Mouse (Mus musculus): Measurements from ENCODE around the gene Galk1. TPM values are rescaled to one million over a fixed set of nuclear protein-coding genes. Genes with fewer than 3 reads are reported as not detected.

Gene Galk1
- polyA plus RNA-seq, 1 experiment from 2014 or later: 113 TPM

GRCm38 (mm10) chr11:115975083-115975420 lies 37.5 kb downstream of the Galk1 start:
- no peak overlapping the region for H3K27ac ChIP-seq (replicated peaks; ENCODE audit: low read depth, low read length)

GRCm38 (mm10) chr11:115974309-115975082 lies 38.0 kb downstream of the Galk1 start, which contains the start of gene Itgb4:
Gene Itgb4 (plus strand): TSS chr11:115974709.
- Histone ChIP-seq H3K36me3 (replicated peaks; ENCODE audit: control insufficient read depth, insufficient read depth, low read depth, low read length) (no peaks in the 10 kb centered on the region), H3K4me2 (ENCODE audit: low read depth, low read length) (peak within 1 kb of the TSS; percentile 71), H3K27me3 (ENCODE audit: control insufficient read depth, insufficient read depth, low read length) (peaks cover 29% of the 10 kb centered on the region), H3K4me1 (ENCODE audit: control insufficient read depth, insufficient read depth, low read length) (no peaks in the 10 kb centered on the region; the same call in 1 of the 2 replicates), H3K9me3 (replicated peaks; ENCODE audit: control insufficient read depth, low read length) (no peaks in the 10 kb centered on the region), H3K4me3 (ENCODE audit: low read depth, low read length) (peak within 1 kb of the TSS; percentile 36), H3K9ac (replicated peaks; ENCODE audit: low read length) (peak within 1 kb of the TSS; percentile 37; the same call in 1 of the 2 replicates), H3K27ac (replicated peaks; ENCODE audit: low read depth, low read length) (no peak within 1 kb of the TSS)
- WGBS: 13% methylated on average over 42 of the region's 58 CpGs
- ATAC-seq (replicated peaks; ENCODE audit: insufficient number of reproducible peaks, low FRiP score, low TSS enrichment, low read depth) (no peak), DNase-seq (ENCODE audit: low spot score) (peak; percentile 49)

More at GRCm38 (mm10) chr11:115975083-115975420, 37.5 kb downstream of the Galk1 start:
- DNase-seq (ENCODE audit: low spot score) (no peak), ATAC-seq (replicated peaks; ENCODE audit: insufficient number of reproducible peaks, low FRiP score, low TSS enrichment, low read depth) (no peak)
- peaks cover 29% of the 10 kb centered on the region for H3K27me3 ChIP-seq (ENCODE audit: control insufficient read depth, insufficient read depth, low read length)
- H3K9me3 ChIP-seq (replicated peaks; ENCODE audit: control insufficient read depth, low read length): no peaks in the 10 kb centered on the region
- H3K4me2 ChIP-seq (ENCODE audit: low read depth, low read length): peak overlapping the region; percentile 71
- peak overlapping the region; percentile 19; the same call in 1 of the 2 replicates for H3K9ac ChIP-seq (replicated peaks; ENCODE audit: low read length)
- no peaks in the 10 kb centered on the region for H3K36me3 ChIP-seq (replicated peaks; ENCODE audit: control insufficient read depth, insufficient read depth, low read depth, low read length)
- 2% methylated on average over 18 of the region's 18 CpGs for WGBS
- no peaks in the 10 kb centered on the region; the same call in 1 of the 2 replicates for H3K4me1 ChIP-seq (ENCODE audit: control insufficient read depth, insufficient read depth, low read length)
- H3K4me3 ChIP-seq (ENCODE audit: low read depth, low read length): peak overlapping the region; percentile 36

GRCm38 (mm10) chr11:115971016-115971415 lies 41.5 kb downstream of the Galk1 start:
- no peak overlapping the region for H3K27ac ChIP-seq (replicated peaks; ENCODE audit: low read depth, low read length)
- WGBS: 72% methylated on average over 6 of the region's 6 CpGs
- ATAC-seq (replicated peaks; ENCODE audit: insufficient number of reproducible peaks, low FRiP score, low TSS enrichment, low read depth) (no peak), DNase-seq (ENCODE audit: low spot score) (no peak)
- no peaks in the 10 kb centered on the region; the same call in 1 of the 2 replicates for H3K36me3 ChIP-seq (replicated peaks; ENCODE audit: control insufficient read depth, insufficient read depth, low read depth, low read length)
- H3K9me3 ChIP-seq (replicated peaks; ENCODE audit: control insufficient read depth, low read length): no peaks in the 10 kb centered on the region
- no peaks in the 10 kb centered on the region; the same call in 1 of the 2 replicates for H3K4me1 ChIP-seq (ENCODE audit: control insufficient read depth, insufficient read depth, low read length)
- no peak overlapping the region for H3K4me3 ChIP-seq (ENCODE audit: low read depth, low read length)
- peaks cover 26% of the 10 kb centered on the region for H3K27me3 ChIP-seq (ENCODE audit: control insufficient read depth, insufficient read depth, low read length)
- no peak overlapping the region for H3K9ac ChIP-seq (replicated peaks; ENCODE audit: low read length)
- no peak overlapping the region for H3K4me2 ChIP-seq (ENCODE audit: low read depth, low read length)

- DNase-seq (ENCODE audit: low spot score) (no peak), ATAC-seq (replicated peaks; ENCODE audit: insufficient number of reproducible peaks, low FRiP score, low TSS enrichment, low read depth) (no peak)
- peaks cover 2% of the 10 kb centered on the region for H3K36me3 ChIP-seq (replicated peaks; ENCODE audit: control insufficient read depth, insufficient read depth, low read depth, low read length)
- H3K4me1 ChIP-seq (ENCODE audit: control insufficient read depth, insufficient read depth, low read length): no peaks in the 10 kb centered on the region; the same call in 1 of the 2 replicates
- no peak overlapping the region for H3K4me2 ChIP-seq (ENCODE audit: low read depth, low read length)
- H3K9ac ChIP-seq (replicated peaks; ENCODE audit: low read length): no peak overlapping the region
- H3K9me3 ChIP-seq (replicated peaks; ENCODE audit: control insufficient read depth, low read length): no peaks in the 10 kb centered on the region
- no peak overlapping the region for H3K27ac ChIP-seq (replicated peaks; ENCODE audit: low read depth, low read length)
- peaks cover 17% of the 10 kb centered on the region for H3K27me3 ChIP-seq (ENCODE audit: control insufficient read depth, insufficient read depth, low read length)
- H3K4me3 ChIP-seq (ENCODE audit: low read depth, low read length): no peak overlapping the region
- 55% methylated on average over 15 of the region's 15 CpGs for WGBS
Measured at GRCm38 (mm10) chr11:115970006-115970673, 42.4 kb downstream of the Galk1 start.

- Histone ChIP-seq H3K27ac (replicated peaks; ENCODE audit: low read depth, low read length) (no peak overlapping the region), H3K4me1 (ENCODE audit: control insufficient read depth, insufficient read depth, low read length) (no peaks in the 10 kb centered on the region), H3K9me3 (replicated peaks; ENCODE audit: control insufficient read depth, low read length) (no peaks in the 10 kb centered on the region), H3K4me2 (ENCODE audit: low read depth, low read length) (no peak overlapping the region), H3K27me3 (ENCODE audit: control insufficient read depth, insufficient read depth, low read length) (peaks cover 4% of the 10 kb centered on the region), H3K36me3 (replicated peaks; ENCODE audit: control insufficient read depth, insufficient read depth, low read depth, low read length) (peaks cover 7% of the 10 kb centered on the region), H3K9ac (replicated peaks; ENCODE audit: low read length) (no peak overlapping the region), H3K4me3 (ENCODE audit: low read depth, low read length) (no peak overlapping the region)
- ATAC-seq (replicated peaks; ENCODE audit: insufficient number of reproducible peaks, low FRiP score, low TSS enrichment, low read depth): no peak
- 64% methylated on average over 5 of the region's 5 CpGs for WGBS
- no peak for DNase-seq (ENCODE audit: low spot score)
Measured at GRCm38 (mm10) chr11:115968731-115969405, 43.7 kb downstream of the Galk1 start.

- H3K27me3 ChIP-seq (ENCODE audit: control insufficient read depth, insufficient read depth, low read length): no peaks in the 10 kb centered on the region
- H3K36me3 ChIP-seq (replicated peaks; ENCODE audit: control insufficient read depth, insufficient read depth, low read depth, low read length): peaks cover 12% of the 10 kb centered on the region
- H3K27ac ChIP-seq (replicated peaks; ENCODE audit: low read depth, low read length): no peak overlapping the region
- H3K4me1 ChIP-seq (ENCODE audit: control insufficient read depth, insufficient read depth, low read length): no peaks in the 10 kb centered on the region
- 87% methylated on average over 10 of the region's 10 CpGs for WGBS
- DNase-seq (ENCODE audit: low spot score): no peak
- H3K4me3 ChIP-seq (ENCODE audit: low read depth, low read length): no peak overlapping the region
- no peak for ATAC-seq (replicated peaks; ENCODE audit: insufficient number of reproducible peaks, low FRiP score, low TSS enrichment, low read depth)
- no peak overlapping the region for H3K4me2 ChIP-seq (ENCODE audit: low read depth, low read length)
- no peaks in the 10 kb centered on the region for H3K9me3 ChIP-seq (replicated peaks; ENCODE audit: control insufficient read depth, low read length)
- H3K9ac ChIP-seq (replicated peaks; ENCODE audit: low read length): no peak overlapping the region
Measured at GRCm38 (mm10) chr11:115964977-115965604, 47.4 kb downstream of the Galk1 start.

- no peak overlapping the region for H3K4me2 ChIP-seq (ENCODE audit: low read depth, low read length)
- WGBS: 93% methylated on average over 9 of the region's 9 CpGs
- no peak for ATAC-seq (replicated peaks; ENCODE audit: insufficient number of reproducible peaks, low FRiP score, low TSS enrichment, low read depth)
- no peaks in the 10 kb centered on the region for H3K9me3 ChIP-seq (replicated peaks; ENCODE audit: control insufficient read depth, low read length)
- no peak overlapping the region for H3K9ac ChIP-seq (replicated peaks; ENCODE audit: low read length)
- DNase-seq (ENCODE audit: low spot score): no peak
- no peaks in the 10 kb centered on the region for H3K4me1 ChIP-seq (ENCODE audit: control insufficient read depth, insufficient read depth, low read length)
- H3K27me3 ChIP-seq (ENCODE audit: control insufficient read depth, insufficient read depth, low read length): no peaks in the 10 kb centered on the region
- no peak overlapping the region for H3K27ac ChIP-seq (replicated peaks; ENCODE audit: low read depth, low read length)
- H3K4me3 ChIP-seq (ENCODE audit: low read depth, low read length): no peak overlapping the region
- H3K36me3 ChIP-seq (replicated peaks; ENCODE audit: control insufficient read depth, insufficient read depth, low read depth, low read length): peaks cover 12% of the 10 kb centered on the region
Measured at GRCm38 (mm10) chr11:115962651-115963412, 49.7 kb downstream of the Galk1 start.
